Mouse (Mus musculus): ENCODE measurements around the gene Rnf130.

Gene Rnf130

DNA sequence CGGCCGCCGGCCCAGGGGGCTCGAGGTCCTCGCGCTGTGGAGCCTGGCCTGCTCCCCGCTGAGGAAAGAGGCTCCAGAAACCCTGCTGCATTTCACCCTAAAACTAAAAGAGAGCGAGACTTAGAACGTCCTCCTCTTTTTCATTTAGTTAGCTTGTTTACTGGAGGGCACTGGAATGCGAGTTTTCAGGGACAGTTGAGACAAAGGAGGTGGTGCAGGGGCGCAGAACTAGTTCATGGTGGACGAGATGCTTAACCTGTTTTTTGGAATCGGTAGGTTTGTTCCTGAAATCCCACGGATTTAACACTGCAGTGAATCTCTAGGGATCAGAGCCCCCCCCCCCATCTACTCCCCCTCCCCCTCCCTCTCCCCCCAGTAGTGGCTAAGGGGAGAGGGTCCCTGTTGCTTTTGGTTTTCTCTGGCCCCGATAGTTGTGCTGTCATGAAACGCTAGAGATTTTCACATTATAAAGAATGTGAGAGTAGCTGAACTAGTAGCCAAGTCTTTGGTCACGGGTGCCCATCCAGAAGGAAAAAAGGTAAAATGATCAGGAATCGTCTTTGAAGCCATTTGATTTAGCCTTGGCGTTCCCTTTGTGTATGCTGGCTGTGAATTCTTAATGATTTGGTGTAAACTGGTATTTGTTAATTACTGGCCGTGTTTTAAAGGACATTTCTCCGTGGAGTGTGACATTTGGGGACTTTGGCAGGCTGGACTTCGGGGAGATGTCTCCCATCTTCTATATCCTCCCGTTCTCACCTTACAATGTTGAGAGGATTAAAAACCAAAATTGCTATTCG, 775 bp downstream of the Rnf130 start:
- no peak for DNase-seq

DNA sequence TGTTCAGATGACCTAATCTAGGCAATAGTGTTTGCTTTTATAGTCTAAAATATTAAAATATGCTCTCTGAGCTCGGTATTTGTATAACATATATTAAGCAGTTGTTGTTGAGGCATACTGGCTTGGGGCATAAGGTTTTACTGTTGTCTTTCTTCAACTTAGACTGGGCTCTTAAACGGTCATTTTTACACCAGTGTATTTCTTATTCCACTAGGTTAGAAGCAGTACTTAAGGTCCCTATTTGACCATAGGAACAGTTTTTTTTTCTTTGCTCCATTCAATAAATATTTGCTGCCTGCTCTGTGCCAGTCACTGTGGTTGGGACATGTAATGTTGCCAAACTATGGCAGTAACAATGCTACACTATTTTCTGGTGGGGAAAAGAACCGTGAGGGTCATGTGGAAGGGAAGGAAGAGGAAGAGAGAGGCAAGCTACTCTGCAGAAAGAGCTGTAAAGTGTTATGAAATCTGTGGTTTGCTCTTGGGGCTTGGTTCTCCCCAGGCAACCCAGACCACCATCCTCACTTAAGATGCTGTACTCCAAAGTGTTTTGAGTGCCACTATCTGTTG, 1.5 kb downstream of the Rnf130 start:
- DNase-seq, result no peak

DNA sequence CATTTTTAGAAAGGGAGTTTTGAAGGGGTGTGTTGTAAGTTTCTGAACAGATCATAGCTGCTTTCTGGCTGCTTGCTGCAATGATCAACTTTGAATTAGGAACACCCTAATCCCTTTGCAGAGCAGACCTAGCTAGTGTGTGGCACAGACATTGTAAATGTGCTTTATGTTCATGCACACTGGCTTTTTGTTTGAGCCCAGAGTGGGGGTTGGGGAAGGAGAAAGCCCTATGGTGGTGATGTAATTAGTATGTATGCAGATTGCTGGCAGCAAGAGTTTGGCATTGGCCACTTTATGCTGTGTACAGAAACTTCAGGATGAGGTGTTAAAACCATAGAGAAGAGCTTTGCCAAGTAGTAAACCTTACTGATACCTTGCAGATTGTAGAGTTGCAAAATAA, 3.3 kb downstream of the Rnf130 start:
- no peak for DNase-seq

DNA sequence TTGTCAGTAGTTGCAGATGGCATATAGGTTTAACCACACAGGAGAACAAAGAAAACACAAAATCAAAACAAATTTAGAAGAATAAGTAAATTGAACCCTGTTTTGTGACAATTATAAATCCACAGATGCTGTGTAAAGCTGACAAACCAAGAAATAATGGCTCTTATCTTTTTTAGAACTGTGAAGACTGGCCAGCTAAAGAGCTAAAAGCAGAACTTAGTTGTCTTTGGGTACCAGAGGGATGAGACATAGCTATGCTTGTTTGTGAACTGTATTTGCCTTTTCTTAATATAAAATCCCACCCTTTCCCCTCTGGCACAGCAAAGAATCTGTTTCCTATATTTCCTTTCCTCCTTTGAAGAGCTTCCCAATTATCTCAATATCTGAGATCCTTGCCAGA, 9.0 kb downstream of the Rnf130 start:
- no peak for DNase-seq

GRCm38 (mm10) chr11:50035726-50036125, 10.6 kb downstream of the Rnf130 start:
- no peak for DNase-seq

GRCm38 (mm10) chr11:50036781-50037460, 11.8 kb downstream of the Rnf130 start:
- DNase-seq, result peak; percentile 39

GRCm38 (mm10) chr11:50038757-50039156, 13.6 kb downstream of the Rnf130 start:
- DNase-seq, result no peak

- DNase-seq, result no peak
Observed at GRCm38 (mm10) chr11:50041148-50041547, 16.0 kb downstream of the Rnf130 start.

GRCm38 (mm10) chr11:50042345-50042997, 17.3 kb downstream of the Rnf130 start:
- DNase-seq, result no peak

- no peak for DNase-seq
Observed at GRCm38 (mm10) chr11:50044454-50044853, 19.3 kb downstream of the Rnf130 start.

DNA sequence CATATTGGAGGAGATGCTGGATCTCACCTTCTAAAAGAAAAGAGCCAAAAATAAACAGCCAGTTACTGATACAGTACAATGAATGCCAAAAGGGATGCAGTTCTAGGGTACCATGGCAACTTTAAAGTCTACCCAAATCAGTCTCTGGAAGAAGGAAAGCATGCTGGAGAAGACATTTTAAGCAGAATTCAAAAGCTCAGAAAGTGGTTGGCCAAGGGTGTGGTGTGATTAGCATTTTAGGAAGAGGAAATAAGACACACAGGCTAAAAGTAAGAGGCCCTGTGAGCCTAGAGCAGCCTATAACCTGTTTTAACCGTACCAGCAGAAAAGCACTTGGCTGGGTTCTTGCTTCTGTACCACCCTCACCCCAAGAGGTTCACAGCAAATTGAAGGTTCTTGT, 22.5 kb downstream of the Rnf130 start:
- no peak for DNase-seq

DNA sequence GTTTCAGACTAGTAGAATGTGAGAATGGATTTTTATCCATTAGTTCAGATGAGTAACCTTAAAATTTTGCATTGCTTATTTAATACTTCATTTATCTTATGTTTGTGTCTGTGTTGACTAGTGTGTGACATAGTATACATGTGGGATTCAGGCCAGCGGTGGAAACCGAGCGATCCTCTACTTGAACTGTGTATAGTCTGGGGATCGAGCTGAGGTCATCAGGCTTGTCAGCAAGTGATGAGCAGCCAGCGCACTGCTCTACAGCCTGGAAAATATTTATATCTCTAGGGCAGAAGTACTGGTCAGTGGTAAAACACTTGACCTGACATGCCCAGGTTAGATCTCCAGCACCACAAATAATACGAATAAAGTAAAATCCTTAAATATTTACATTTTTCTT, 23.0 kb downstream of the Rnf130 start:
- DNase-seq, result no peak

DNA sequence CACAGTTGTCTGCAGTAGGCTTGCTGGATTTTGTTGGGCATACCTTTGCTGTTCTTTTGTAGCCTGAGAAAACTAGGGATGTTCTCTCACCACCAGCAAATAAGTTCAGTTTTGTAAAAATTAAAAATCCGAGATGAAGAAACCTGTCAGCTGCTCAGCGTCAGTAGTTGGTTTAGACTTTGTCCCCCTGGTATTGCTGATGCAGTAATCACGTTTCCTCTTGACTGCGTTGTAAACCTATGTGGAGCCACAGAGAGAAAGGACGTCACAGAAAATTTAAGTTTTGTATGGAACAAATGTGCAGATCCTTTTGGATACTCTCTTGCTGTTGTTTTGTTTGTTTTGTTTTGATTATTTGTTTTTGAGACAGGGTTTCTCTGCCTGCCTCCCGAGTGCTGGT, 25.2 kb downstream of the Rnf130 start:
- DNase-seq, result no peak

DNA sequence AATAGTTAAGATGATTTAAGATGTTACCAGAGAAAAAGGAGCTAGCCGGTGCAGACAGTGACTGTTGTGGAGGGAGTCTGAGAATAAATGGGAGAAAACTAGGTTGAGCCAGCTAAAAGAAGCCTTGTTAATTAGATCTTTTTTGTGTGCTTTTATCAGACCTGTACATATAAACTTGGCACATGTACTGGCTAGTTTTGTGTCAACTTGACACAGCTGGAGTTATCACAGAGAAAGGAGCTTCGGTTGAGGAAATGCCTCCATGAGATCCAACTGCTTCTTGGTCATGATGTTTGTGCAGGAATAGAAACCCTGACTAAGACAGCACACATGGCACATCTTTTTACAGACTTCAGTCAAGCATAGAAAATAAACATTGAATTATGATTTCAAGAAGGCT, 32.6 kb downstream of the Rnf130 start:
- no peak for DNase-seq

- DNase-seq, result no peak
Observed at GRCm38 (mm10) chr11:50058277-50058676, 33.1 kb downstream of the Rnf130 start.

- peak; percentile 46 for DNase-seq
Observed at GRCm38 (mm10) chr11:50059045-50059444, 33.9 kb downstream of the Rnf130 start.

GRCm38 (mm10) chr11:50062116-50062515, 37.0 kb downstream of the Rnf130 start:
- peak; percentile 50 for DNase-seq

DNA sequence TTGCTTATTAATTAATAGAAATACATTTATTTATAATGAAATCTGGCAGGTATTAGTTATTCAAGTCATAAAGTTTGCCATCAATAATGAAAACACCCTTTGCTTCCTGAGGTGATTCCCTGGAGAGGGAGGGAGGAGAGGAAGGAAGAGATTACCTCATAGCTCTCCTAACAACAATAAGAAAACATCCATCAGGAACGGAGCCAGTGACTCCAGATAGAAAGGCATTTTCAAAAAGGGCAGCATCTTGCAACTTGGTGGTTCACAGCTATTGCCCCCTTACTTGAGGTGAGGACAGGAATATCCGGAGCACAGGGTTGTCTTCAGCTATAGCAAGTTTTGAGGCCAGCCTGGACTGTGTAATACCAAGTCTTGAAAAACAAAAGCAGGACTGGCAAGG, 40.9 kb downstream of the Rnf130 start:
- DNase-seq, result no peak

- peak; percentile 74 for DNase-seq
Observed at GRCm38 (mm10) chr11:50073830-50074229, 48.7 kb downstream of the Rnf130 start.

DNA sequence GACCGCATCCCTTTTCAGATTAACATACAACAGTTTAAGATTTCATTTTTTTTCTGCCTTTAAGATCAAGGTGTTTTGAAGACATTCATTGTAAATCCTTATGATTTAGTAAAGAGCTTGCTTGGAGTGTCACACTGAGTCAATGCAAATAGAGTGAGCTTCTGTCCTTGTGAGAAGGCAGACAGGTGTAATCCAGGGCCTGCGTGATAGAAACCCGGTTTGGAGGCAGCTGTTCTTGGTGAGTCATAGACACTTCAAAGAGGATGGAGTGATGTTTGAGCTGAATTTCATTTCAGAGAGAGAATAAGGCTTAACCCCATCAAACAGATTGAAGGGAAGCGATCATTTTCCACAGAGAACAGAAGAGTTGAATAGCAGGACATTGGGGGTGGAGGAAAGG, 51.6 kb downstream of the Rnf130 start:
- DNase-seq, result no peak

DNA sequence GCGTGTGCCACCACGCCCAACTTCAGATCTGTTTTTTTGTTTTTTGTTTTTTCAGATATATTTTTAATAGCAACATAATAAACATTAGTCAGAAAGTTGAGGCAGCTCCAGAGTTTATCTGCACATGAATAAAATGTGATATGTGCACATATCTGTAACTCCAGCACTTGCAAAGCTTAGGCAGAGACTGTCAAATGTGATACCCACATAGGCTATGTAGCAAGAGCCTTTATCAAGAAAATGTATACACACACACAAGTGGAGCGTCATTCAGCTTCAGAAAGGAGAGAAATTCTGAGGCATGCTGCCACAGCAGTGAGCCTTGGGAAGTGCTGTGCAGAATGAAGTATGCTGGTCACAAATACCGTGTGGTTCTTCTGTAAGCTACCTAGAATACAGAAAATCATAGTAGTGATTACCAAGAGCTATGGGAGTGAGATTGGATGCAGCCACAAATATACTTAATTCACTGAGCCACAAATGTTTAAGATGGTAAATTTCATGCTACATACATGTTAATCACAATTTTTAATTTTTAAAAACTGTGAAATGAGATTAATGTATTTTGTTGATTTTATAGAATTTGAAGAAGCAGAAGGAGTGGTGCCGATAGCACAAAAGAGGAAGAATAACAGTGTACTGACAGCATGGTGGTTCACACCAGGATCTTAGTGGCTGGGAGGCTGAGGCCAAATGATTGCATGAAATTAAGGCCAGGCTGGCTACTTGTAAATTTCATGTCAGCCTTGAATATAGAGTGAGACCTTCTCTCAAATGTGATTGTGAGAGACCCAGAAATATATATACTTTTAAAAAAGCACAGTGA, 56.4 kb downstream of the Rnf130 start:
- no peak for DNase-seq

DNA sequence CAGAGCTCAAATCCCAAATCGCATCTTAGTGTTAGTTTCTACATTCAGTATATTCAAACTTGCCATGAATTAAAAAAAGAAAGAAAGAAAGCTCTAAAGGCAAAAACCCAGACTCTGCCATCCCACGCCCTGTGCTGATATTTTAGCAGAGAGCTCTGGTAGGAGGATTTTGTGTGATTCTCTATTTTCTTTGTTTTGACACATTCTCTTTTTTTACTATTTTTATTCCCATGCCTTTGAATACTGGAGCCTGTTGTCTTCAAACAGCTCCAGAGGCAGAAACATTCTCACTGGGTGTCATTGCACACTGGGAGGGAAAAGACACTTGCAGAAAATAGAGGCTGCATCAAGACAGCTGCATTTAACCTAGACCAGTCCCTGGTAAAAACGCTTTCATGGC, 61.1 kb downstream of the Rnf130 start:
- DNase-seq, result no peak

DNA sequence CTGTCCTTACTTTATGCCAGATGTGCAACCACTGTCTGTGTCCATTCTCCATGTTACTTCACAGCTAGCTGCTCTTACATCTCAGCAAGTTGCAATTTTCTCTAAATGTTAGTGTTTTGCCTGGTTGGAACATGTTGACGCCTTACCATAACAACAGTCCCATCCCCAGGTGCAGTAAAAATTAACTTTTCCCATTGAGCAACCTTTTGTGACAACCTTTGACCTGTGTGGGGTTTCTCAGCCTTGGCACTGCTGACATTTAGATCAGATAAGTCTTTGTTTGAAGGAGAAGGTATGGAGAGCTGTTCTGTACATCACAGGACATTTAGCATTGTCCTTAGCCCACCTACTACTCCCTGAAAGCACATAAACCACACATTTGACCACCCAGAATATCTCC, 64.7 kb downstream of the Rnf130 start:
- DNase-seq, result no peak

All from cerebellum, adult 11-12 months (tissue).